Mouse (Mus musculus): ENCODE data around the gene Nup210. TPM values are rescaled to one million over a fixed set of nuclear protein-coding genes. Genes with fewer than 3 reads are reported as not detected.

Gene Nup210
- polyA plus RNA-seq, 1 experiment from 2014 or later: 11.7 TPM

- Histone ChIP-seq H3K4me1 (replicated peaks; ENCODE audit: insufficient read depth, low read length) (no peaks in the 10 kb centered on the region), H3K27me3 (ENCODE audit: insufficient read depth, low read length) (no peaks in the 10 kb centered on the region), H3K27ac (no peak overlapping the region), H3K36me3 (ENCODE audit: insufficient read depth, low read length) (no peaks in the 10 kb centered on the region; the same call in 1 of the 2 replicates), H3K9me3 (replicated peaks; ENCODE audit: low read length) (no peaks in the 10 kb centered on the region), H3K4me2 (ENCODE audit: low read length) (no peak overlapping the region), H3K9ac (ENCODE audit: low read depth, low read length) (no peak overlapping the region), H3K4me3 (replicated peaks; ENCODE audit: low read depth, low read length) (no peak overlapping the region)
- no peak for DNase-seq (ENCODE audit: low spot score)
- no peak for ATAC-seq (replicated peaks; ENCODE audit: low FRiP score, low read depth)
- WGBS: 60% methylated on average over 9 of the region's 9 CpGs
- TF ChIP-seq CTCF (IDR thresholded peaks at IDR 0.05; ENCODE audit: low read depth): no peak
Observed at GRCm38 (mm10) chr6:91014198-91014958, 102.3 kb downstream of the Nup210 start.

- Histone ChIP-seq H3K4me3 (replicated peaks; ENCODE audit: low read depth, low read length) (no peak overlapping the region), H3K9me3 (replicated peaks; ENCODE audit: low read length) (no peaks in the 10 kb centered on the region), H3K27me3 (ENCODE audit: insufficient read depth, low read length) (no peaks in the 10 kb centered on the region), H3K36me3 (ENCODE audit: insufficient read depth, low read length) (no peaks in the 10 kb centered on the region), H3K4me1 (replicated peaks; ENCODE audit: insufficient read depth, low read length) (no peaks in the 10 kb centered on the region), H3K4me2 (ENCODE audit: low read length) (no peak overlapping the region), H3K27ac (no peak overlapping the region), H3K9ac (ENCODE audit: low read depth, low read length) (no peak overlapping the region)
- 58% methylated on average over 3 of the region's 3 CpGs for WGBS
- no peak for DNase-seq (ENCODE audit: low spot score)
- no peak for ATAC-seq (replicated peaks; ENCODE audit: low FRiP score, low read depth)
- TF ChIP-seq CTCF (IDR thresholded peaks at IDR 0.05; ENCODE audit: low read depth): no peak
Observed at GRCm38 (mm10) chr6:91012458-91012857, 104.2 kb downstream of the Nup210 start.

GRCm38 (mm10) chr6:91011568-91011967 is 105.1 kb downstream of the Nup210 start:
- no peaks in the 10 kb centered on the region for H3K4me1 ChIP-seq (replicated peaks; ENCODE audit: insufficient read depth, low read length)
- H3K4me2 ChIP-seq (ENCODE audit: low read length): no peak overlapping the region
- H3K9me3 ChIP-seq (replicated peaks; ENCODE audit: low read length): no peaks in the 10 kb centered on the region
- no peak overlapping the region for H3K27ac ChIP-seq
- TF ChIP-seq CTCF (IDR thresholded peaks at IDR 0.05; ENCODE audit: low read depth): no peak
- ATAC-seq (replicated peaks; ENCODE audit: low FRiP score, low read depth) (no peak), DNase-seq (ENCODE audit: low spot score) (no peak)
- no peak overlapping the region for H3K9ac ChIP-seq (ENCODE audit: low read depth, low read length)
- H3K27me3 ChIP-seq (ENCODE audit: insufficient read depth, low read length): no peaks in the 10 kb centered on the region
- no peaks in the 10 kb centered on the region for H3K36me3 ChIP-seq (ENCODE audit: insufficient read depth, low read length)
- 53% methylated on average over 4 of the region's 4 CpGs for WGBS
- no peak overlapping the region for H3K4me3 ChIP-seq (replicated peaks; ENCODE audit: low read depth, low read length)

GRCm38 (mm10) chr6:91008284-91008830 is 108.3 kb downstream of the Nup210 start:
- H3K4me2 ChIP-seq (ENCODE audit: low read length): no peak overlapping the region
- H3K9ac ChIP-seq (ENCODE audit: low read depth, low read length): no peak overlapping the region
- no peaks in the 10 kb centered on the region for H3K4me1 ChIP-seq (replicated peaks; ENCODE audit: insufficient read depth, low read length)
- no peaks in the 10 kb centered on the region for H3K9me3 ChIP-seq (replicated peaks; ENCODE audit: low read length)
- no peak overlapping the region for H3K4me3 ChIP-seq (replicated peaks; ENCODE audit: low read depth, low read length)
- 91% methylated on average over 3 of the region's 3 CpGs for WGBS
- H3K27me3 ChIP-seq (ENCODE audit: insufficient read depth, low read length): no peaks in the 10 kb centered on the region
- ATAC-seq (replicated peaks; ENCODE audit: low FRiP score, low read depth) (no peak), DNase-seq (ENCODE audit: low spot score) (no peak)
- TF ChIP-seq CTCF (IDR thresholded peaks at IDR 0.05; ENCODE audit: low read depth): no peak
- no peaks in the 10 kb centered on the region for H3K36me3 ChIP-seq (ENCODE audit: insufficient read depth, low read length)
- no peak overlapping the region for H3K27ac ChIP-seq

GRCm38 (mm10) chr6:91007207-91007606 is 109.4 kb downstream of the Nup210 start:
- no peak overlapping the region for H3K4me2 ChIP-seq (ENCODE audit: low read length)
- no peak overlapping the region for H3K27ac ChIP-seq
- H3K4me1 ChIP-seq (replicated peaks; ENCODE audit: insufficient read depth, low read length): no peaks in the 10 kb centered on the region
- no peaks in the 10 kb centered on the region for H3K36me3 ChIP-seq (ENCODE audit: insufficient read depth, low read length)
- H3K9ac ChIP-seq (ENCODE audit: low read depth, low read length): no peak overlapping the region
- H3K9me3 ChIP-seq (replicated peaks; ENCODE audit: low read length): no peaks in the 10 kb centered on the region
- no peak overlapping the region for H3K4me3 ChIP-seq (replicated peaks; ENCODE audit: low read depth, low read length)
- TF ChIP-seq CTCF (IDR thresholded peaks at IDR 0.05; ENCODE audit: low read depth): no peak
- no peak for ATAC-seq (replicated peaks; ENCODE audit: low FRiP score, low read depth)
- no peaks in the 10 kb centered on the region for H3K27me3 ChIP-seq (ENCODE audit: insufficient read depth, low read length)
- 61% methylated on average over 2 of the region's 2 CpGs for whole genome bisulfite sequencing
- DNase-seq (ENCODE audit: low spot score): no peak

- 90% methylated on average over 2 of the region's 2 CpGs for WGBS
- Histone ChIP-seq H3K27ac (no peak overlapping the region), H3K4me1 (replicated peaks; ENCODE audit: insufficient read depth, low read length) (0 out of 2 replicates have a peak, but pooled peaks cover 5% of the 10 kb centered on the region), H3K9ac (ENCODE audit: low read depth, low read length) (no peak overlapping the region), H3K4me3 (replicated peaks; ENCODE audit: low read depth, low read length) (no peak overlapping the region), H3K36me3 (ENCODE audit: insufficient read depth, low read length) (no peaks in the 10 kb centered on the region), H3K4me2 (ENCODE audit: low read length) (no peak overlapping the region), H3K27me3 (ENCODE audit: insufficient read depth, low read length) (no peaks in the 10 kb centered on the region), H3K9me3 (replicated peaks; ENCODE audit: low read length) (no peaks in the 10 kb centered on the region)
- ATAC-seq (replicated peaks; ENCODE audit: low FRiP score, low read depth): no peak
- TF ChIP-seq CTCF (IDR thresholded peaks at IDR 0.05; ENCODE audit: low read depth): no peak
- no peak for DNase-seq (ENCODE audit: low spot score)
Observed at GRCm38 (mm10) chr6:91004157-91004556, 112.5 kb downstream of the Nup210 start.

All from kidney, postnatal 0 days (tissue).